Mouse (Mus musculus) left cerebral cortex, adult 2 months (tissue): ENCODE measurements around the gene Olfr285. TPM values are rescaled to one million over a fixed set of nuclear protein-coding genes. Genes with fewer than 3 reads are reported as not detected.
A peak's percentile ranks its signal among the peaks of the same experiment; 100 is the strongest.

ENCODE experiments used
- DNase-seq, 2 experiments: peaks; one replicate each; pipeline ENCODE4 v3.0.0; 2021 to 2022; ENCODE audit warnings: low spot score in 2 of 2, mixed read lengths in 1 of 2; ENCODE audit errors: extremely low spot score in 1 of 2
- H3K27ac ChIP-seq: fragments of 200-600 bp; 2 replicates; pipeline ENCODE4 v1.8.1; 2022
- H3K4me3 ChIP-seq: fragments of 200-600 bp; 2 replicates; pipeline ENCODE4 v1.8.1; 2022
- CTCF ChIP-seq: fragments of 200-600 bp; IDR thresholded peaks from 2 replicates; pipeline ENCODE4 v1.8.1; 2022; ENCODE audit warnings: antibody characterized with exemption, mild to moderate bottlenecking, moderate library complexity
- intact Hi-C: fragments of 180-260 bp; cut with DNase I; formaldehyde crosslinking; loops from one replicate; pipeline ENCODE4 v1.15.1; 2025
- long read RNA-seq, 2 experiments: library from polyadenylated mRNA; stranded (forward); transcript quantifications; one replicate each; pipeline ENCODE4 v2.0.0; 2021; ENCODE audit warnings: borderline mapping rate in 2 of 2
- total RNA-seq, 2 experiments: library from RNA; stranded (reverse); gene quantifications; 2 replicates each; pipeline ENCODE4 v1.2.3; 2021

Olfr285 gene
- total RNA-seq, result not detected
- long read RNA-seq, experiment 1, result 0 reads
- long read RNA-seq, experiment 2, result 0 reads

GRCm38 (mm10) chr15:98317177-98317724, at the start of gene Olfr285:
Olfr285 (minus strand) TSS chr15:98317353.
- no peak within 1 kb of the TSS for H3K27ac ChIP-seq
- TF ChIP-seq CTCF, result no peak
- no peak within 1 kb of the TSS for H3K4me3 ChIP-seq
- intact Hi-C loops, result no loop called here
- DNase-seq, result no peak

- TF ChIP-seq CTCF, result no peak
- intact Hi-C loops, result no loop called here
- DNase-seq, result no peak
- Histone ChIP-seq H3K4me3 (no peak within 1 kb of the TSS), H3K27ac (no peak within 1 kb of the TSS)
Observed at GRCm38 (mm10) chr15:98340887-98341286, 23.7 kb upstream of the Olfr285 start, which contains the start of gene Olfr284. Olfr284 (minus strand) TSS chr15:98340987.

GRCm38 (mm10) chr15:98315703-98316102, 1.4 kb downstream of the Olfr285 start:
- intact Hi-C loops, result no loop called here
- Histone ChIP-seq H3K4me3 (no peak overlapping the region), H3K27ac (no peak overlapping the region)
- TF ChIP-seq CTCF, result no peak; the same call in 1 of the 2 replicates
- DNase-seq, result no peak

- intact Hi-C loops, result loop anchor here (2.0 to 10.0 kb wide), 2 partner anchors 115 to 201 kb away; partner anchors contain the start of genes Pfkm and Senp1
- DNase-seq, result peak; percentile 56 to 62
- peak within 1 kb of the TSS; percentile 76 for H3K4me3 ChIP-seq
- no peak for TF ChIP-seq CTCF
- peak within 1 kb of the TSS; percentile 86 for H3K27ac ChIP-seq
Observed at GRCm38 (mm10) chr15:98295628-98296551, 21.3 kb downstream of the Olfr285 start, which contains the start of gene Zfp641. Zfp641 (minus strand) TSS chr15:98296161.

GRCm38 (mm10) chr15:98293651-98294050, 23.5 kb downstream of the Olfr285 start:
- no peak for DNase-seq
- H3K4me3 ChIP-seq, result no peak overlapping the region
- H3K27ac ChIP-seq, result no peak overlapping the region
- intact Hi-C loops, result loop anchor here (10.0 kb wide), 1 partner anchor 199 kb away; the partner anchor contains the start of genes Pfkm and Senp1
- no peak for TF ChIP-seq CTCF

GRCm38 (mm10) chr15:98288566-98288965, 28.6 kb downstream of the Olfr285 start:
- intact Hi-C loops, result no loop called here
- Histone ChIP-seq H3K27ac (no peak overlapping the region), H3K4me3 (no peak overlapping the region)
- DNase-seq, result no peak
- TF ChIP-seq CTCF, result no peak

- Histone ChIP-seq H3K27ac (no peak overlapping the region), H3K4me3 (no peak overlapping the region)
- TF ChIP-seq CTCF, result no peak
- intact Hi-C loops, result no loop called here
- DNase-seq, result no peak
Observed at GRCm38 (mm10) chr15:98286418-98286817, 30.7 kb downstream of the Olfr285 start.

Other genes starting within 250 kb of the Olfr285 start
- 100 to 1,000 TPM; 379 to 387 TPM for gene Pfkm, start 224.8 kb downstream of the Olfr285 start, total RNA-seq
- gene Senp1, start 223.6 kb downstream of the Olfr285 start, total RNA-seq, result 10 to 100 TPM; 13.6 to 15.6 TPM
- gene Asb8, start 151.7 kb downstream of the Olfr285 start, total RNA-seq, result 10 to 100 TPM; 46.2 to 51.8 TPM
- gene Ccdc184, start 150.2 kb downstream of the Olfr285 start, total RNA-seq, result 10 to 100 TPM; 20.6 to 21.8 TPM
- gene Olfr288, start 121.8 kb downstream of the Olfr285 start, total RNA-seq, result not detected
- under 1 TPM in 1 of 2 experiments, not detected in 1; 0.32 TPM for gene Gm44579, start 96.4 kb downstream of the Olfr285 start, total RNA-seq
- 1 to 10 TPM; 4.7 to 5.3 TPM for gene Olfr287, start 96.3 kb downstream of the Olfr285 start, total RNA-seq
- not detected for gene Olfr286, start 82.9 kb downstream of the Olfr285 start, total RNA-seq
- not detected for gene H1fnt, start 60.1 kb downstream of the Olfr285 start, total RNA-seq
- 1 to 10 TPM; 6.6 to 8.0 TPM for gene Zfp641, start 21.2 kb downstream of the Olfr285 start, total RNA-seq
- gene Olfr284, start 23.6 kb upstream of the Olfr285 start, total RNA-seq, result not detected
- gene Olfr283, start 63.6 kb upstream of the Olfr285 start, total RNA-seq, result not detected
- gene Olfr282, start 113.9 kb upstream of the Olfr285 start, total RNA-seq, result not detected
- gene Olfr281, start 135.2 kb upstream of the Olfr285 start, total RNA-seq, result not detected
- gene OR5BS1P, start 152.5 kb upstream of the Olfr285 start, total RNA-seq, result not detected
- not detected for gene Lalba, start 165.4 kb upstream of the Olfr285 start, total RNA-seq
- gene Olfr279, start 175.0 kb upstream of the Olfr285 start, total RNA-seq, result not detected
- gene Kansl2, start 216.9 kb upstream of the Olfr285 start, total RNA-seq, result 10 to 100 TPM; 55.1 to 56.7 TPM